Comparison of ENCODE assay signal across 1 mouse cellular context in the genomic region with DNA sequence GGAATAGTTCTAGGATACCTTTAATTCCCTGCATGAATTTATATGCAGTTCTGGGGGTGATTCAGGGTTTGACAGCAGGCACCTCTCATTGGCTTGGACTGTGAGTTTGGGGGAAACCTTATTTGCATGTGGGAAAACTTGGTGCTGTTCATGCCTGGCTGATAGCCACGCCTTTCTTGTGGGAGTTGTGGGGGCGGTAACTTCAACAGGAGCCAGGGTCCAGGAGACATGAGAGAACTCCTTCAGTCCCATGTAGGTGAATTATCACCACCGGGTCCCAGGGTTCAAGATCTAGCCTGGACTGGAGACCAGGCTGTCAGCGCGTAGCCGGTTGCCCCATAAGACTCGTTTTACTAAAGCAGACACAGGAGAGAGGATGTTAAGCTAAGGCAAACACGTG. TPM values are rescaled to one million over a fixed set of nuclear protein-coding genes. Genes with fewer than 3 reads are reported as not detected.
"Had no signal": no experiment of that assay in that cellular context is flagged by ENCODE, and none has a peak within 500 bp of the region (broad histone marks: within the 10 kb centered on the region; RNA-seq: fewer than 3 reads in every experiment).

No protein-coding gene starts in this region.

RNA-seq across cellular contexts. Expression of a gene that starts 6.3 kb away (rescaled TPM):
- polyA plus RNA-seq: liver, adult 2 months had no signal
